Mouse (Mus musculus): ENCODE results near the gene Cnr2. TPM values are rescaled to one million over a fixed set of nuclear protein-coding genes. Genes with fewer than 3 reads are reported as not detected.
A peak's percentile ranks its signal among the peaks of the same experiment; 100 is the strongest.
"Not testable (repeated sequence)": the region's sequence is repeated elsewhere in the genome, so short reads cannot be mapped to it uniquely, and the experiment has no call there.

The Cnr2 gene
- polyA plus RNA-seq, 1 experiment = 0.38 TPM

DNA sequence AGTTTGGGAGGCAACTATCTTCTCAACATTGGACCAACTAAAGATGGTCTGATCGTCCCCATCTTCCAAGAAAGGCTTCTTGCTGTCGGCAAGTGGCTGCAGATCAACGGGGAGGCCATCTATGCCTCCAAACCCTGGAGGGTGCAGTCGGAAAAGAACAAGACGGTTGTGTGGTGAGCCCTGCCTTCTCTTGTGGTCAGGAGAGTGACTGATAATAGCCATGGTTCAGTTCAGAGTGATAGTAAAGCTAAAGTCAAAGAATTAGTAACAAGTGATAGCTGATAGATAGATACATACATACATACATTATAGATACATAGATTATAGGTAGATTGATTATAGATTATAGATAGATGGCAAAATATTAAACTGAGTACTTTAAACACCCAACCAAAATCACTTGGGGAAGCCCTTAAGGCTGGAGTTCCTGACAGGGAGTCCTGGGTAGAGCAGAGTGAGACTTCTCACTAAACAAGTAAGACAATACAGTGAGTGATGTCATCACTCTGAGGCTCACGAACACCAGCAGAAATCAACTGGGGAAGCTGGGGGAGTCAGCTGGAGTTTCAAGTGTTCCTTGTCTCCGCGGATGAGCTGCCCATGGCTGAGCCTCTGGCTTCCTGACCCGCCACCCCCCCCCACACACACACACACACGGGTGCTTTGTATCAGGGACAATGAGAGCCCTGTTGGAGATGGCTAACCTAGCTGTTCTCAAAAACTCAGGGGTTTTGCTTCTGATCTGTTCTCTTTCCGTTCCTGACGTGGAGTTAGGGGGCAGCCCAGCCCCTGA, 39.7 kb downstream of the Cnr2 start:
- Histone ChIP-seq H3K4me3 (ENCODE audit: control insufficient read depth, low read depth, low read length) (no peak overlapping the region), H3K36me3 (ENCODE audit: control insufficient read depth, insufficient read depth, low read length) (no peaks in the 10 kb centered on the region), H3K27me3 (ENCODE audit: control insufficient read depth, insufficient read depth, low read length) (no peaks in the 10 kb centered on the region), H3K4me1 (ENCODE audit: control insufficient read depth, insufficient read depth, low read length) (no peaks in the 10 kb centered on the region; the same call in 1 of the 2 replicates), H3K27ac (ENCODE audit: control insufficient read depth, insufficient read depth, low read depth, low read length) (peak overlapping the region; percentile 44)
- no peak for TF ChIP-seq CTCF (IDR thresholded peaks at IDR 0.05; ENCODE audit: control insufficient read depth, insufficient read depth, insufficient replicate concordance, low read depth, low read length)
- TF ChIP-seq POLR2A (IDR thresholded peaks at IDR 0.05; ENCODE audit: control insufficient read depth, low read depth, low read length) = no peak

GRCm38 (mm10) chr4:135935502-135935901, 40.3 kb downstream of the Cnr2 start:
- Histone ChIP-seq H3K4me1 (ENCODE audit: control insufficient read depth, insufficient read depth, low read length) (no peaks in the 10 kb centered on the region; the same call in 1 of the 2 replicates), H3K27me3 (ENCODE audit: control insufficient read depth, insufficient read depth, low read length) (no peaks in the 10 kb centered on the region), H3K27ac (ENCODE audit: control insufficient read depth, insufficient read depth, low read depth, low read length) (peak overlapping the region; percentile 44), H3K36me3 (ENCODE audit: control insufficient read depth, insufficient read depth, low read length) (no peaks in the 10 kb centered on the region), H3K4me3 (ENCODE audit: control insufficient read depth, low read depth, low read length) (no peak overlapping the region)
- TF ChIP-seq POLR2A (IDR thresholded peaks at IDR 0.05; ENCODE audit: control insufficient read depth, low read depth, low read length) = no peak
- TF ChIP-seq CTCF (IDR thresholded peaks at IDR 0.05; ENCODE audit: control insufficient read depth, insufficient read depth, insufficient replicate concordance, low read depth, low read length) = no peak

GRCm38 (mm10) chr4:135938858-135939257, 43.7 kb downstream of the Cnr2 start:
- TF ChIP-seq CTCF (IDR thresholded peaks at IDR 0.05; ENCODE audit: control insufficient read depth, insufficient read depth, insufficient replicate concordance, low read depth, low read length) (no peak), POLR2A (IDR thresholded peaks at IDR 0.05; ENCODE audit: control insufficient read depth, low read depth, low read length) (no peak)
- no peak overlapping the region for H3K4me3 ChIP-seq (ENCODE audit: control insufficient read depth, low read depth, low read length)
- no peaks in the 10 kb centered on the region for H3K27me3 ChIP-seq (ENCODE audit: control insufficient read depth, insufficient read depth, low read length)
- H3K27ac ChIP-seq (ENCODE audit: control insufficient read depth, insufficient read depth, low read depth, low read length) = no peak overlapping the region
- H3K36me3 ChIP-seq (ENCODE audit: control insufficient read depth, insufficient read depth, low read length) = no peaks in the 10 kb centered on the region
- no peaks in the 10 kb centered on the region; the same call in 1 of the 2 replicates for H3K4me1 ChIP-seq (ENCODE audit: control insufficient read depth, insufficient read depth, low read length)

DNA sequence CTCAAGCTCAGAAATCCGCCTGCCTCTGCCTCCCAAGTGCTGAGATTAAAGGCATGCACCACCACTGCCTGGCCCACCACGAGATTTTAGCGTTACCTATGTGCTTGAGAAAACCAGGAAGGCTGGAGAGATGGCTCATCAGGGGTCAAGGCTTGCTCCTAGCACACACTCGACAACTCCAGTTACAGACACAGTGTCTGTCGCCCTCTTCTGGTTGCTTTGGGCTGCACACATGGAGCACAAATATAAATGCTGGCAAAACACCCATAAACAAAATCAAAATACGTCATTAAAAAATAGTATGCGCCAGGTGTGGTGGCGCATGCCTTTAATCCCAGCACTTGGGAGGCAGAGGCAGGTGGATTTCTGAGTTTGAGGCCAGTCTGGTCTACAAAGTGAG, 45.8 kb downstream of the Cnr2 start:
- H3K27ac ChIP-seq (ENCODE audit: control insufficient read depth, insufficient read depth, low read depth, low read length); H3K4me1 ChIP-seq (ENCODE audit: control insufficient read depth, insufficient read depth, low read length); H3K36me3 ChIP-seq (ENCODE audit: control insufficient read depth, insufficient read depth, low read length); H3K27me3 ChIP-seq (ENCODE audit: control insufficient read depth, insufficient read depth, low read length); H3K4me3 ChIP-seq (ENCODE audit: control insufficient read depth, low read depth, low read length): not testable (repeated sequence)
- peak; percentile 35; the same call in 1 of the 2 replicates for TF ChIP-seq CTCF (IDR thresholded peaks at IDR 0.05; ENCODE audit: control insufficient read depth, insufficient read depth, insufficient replicate concordance, low read depth, low read length)

- H3K4me3 ChIP-seq (ENCODE audit: control insufficient read depth, low read depth, low read length) = no peak overlapping the region
- no peaks in the 10 kb centered on the region for H3K27me3 ChIP-seq (ENCODE audit: control insufficient read depth, insufficient read depth, low read length)
- H3K36me3 ChIP-seq (ENCODE audit: control insufficient read depth, insufficient read depth, low read length) = no peaks in the 10 kb centered on the region
- TF ChIP-seq CTCF (IDR thresholded peaks at IDR 0.05; ENCODE audit: control insufficient read depth, insufficient read depth, insufficient replicate concordance, low read depth, low read length) (no peak), POLR2A (IDR thresholded peaks at IDR 0.05; ENCODE audit: control insufficient read depth, low read depth, low read length) (no peak)
- peaks cover 10% of the 10 kb centered on the region for H3K4me1 ChIP-seq (ENCODE audit: control insufficient read depth, insufficient read depth, low read length)
- no peak overlapping the region for H3K27ac ChIP-seq (ENCODE audit: control insufficient read depth, insufficient read depth, low read depth, low read length)
These were observed 47.0 kb downstream of the Cnr2 start for GRCm38 (mm10) chr4:135942193-135942592.

- no peak overlapping the region for H3K4me3 ChIP-seq (ENCODE audit: control insufficient read depth, low read depth, low read length)
- H3K36me3 ChIP-seq (ENCODE audit: control insufficient read depth, insufficient read depth, low read length) = no peaks in the 10 kb centered on the region
- H3K27ac ChIP-seq (ENCODE audit: control insufficient read depth, insufficient read depth, low read depth, low read length) = no peak overlapping the region
- no peak for TF ChIP-seq POLR2A (IDR thresholded peaks at IDR 0.05; ENCODE audit: control insufficient read depth, low read depth, low read length)
- TF ChIP-seq CTCF (IDR thresholded peaks at IDR 0.05; ENCODE audit: control insufficient read depth, insufficient read depth, insufficient replicate concordance, low read depth, low read length) = no peak
- H3K4me1 ChIP-seq (ENCODE audit: control insufficient read depth, insufficient read depth, low read length) = peaks cover 10% of the 10 kb centered on the region
- no peaks in the 10 kb centered on the region for H3K27me3 ChIP-seq (ENCODE audit: control insufficient read depth, insufficient read depth, low read length)
These were observed 48.2 kb downstream of the Cnr2 start for GRCm38 (mm10) chr4:135943389-135943788.

- peaks cover 10% of the 10 kb centered on the region for H3K4me1 ChIP-seq (ENCODE audit: control insufficient read depth, insufficient read depth, low read length)
- H3K4me3 ChIP-seq (ENCODE audit: control insufficient read depth, low read depth, low read length) = peak overlapping the region; percentile 84
- peak overlapping the region; percentile 47; the same call in 1 of the 2 replicates for H3K27ac ChIP-seq (ENCODE audit: control insufficient read depth, insufficient read depth, low read depth, low read length)
- no peak for TF ChIP-seq POLR2A (IDR thresholded peaks at IDR 0.05; ENCODE audit: control insufficient read depth, low read depth, low read length)
- TF ChIP-seq CTCF (IDR thresholded peaks at IDR 0.05; ENCODE audit: control insufficient read depth, insufficient read depth, insufficient replicate concordance, low read depth, low read length) = no peak
- no peaks in the 10 kb centered on the region for H3K27me3 ChIP-seq (ENCODE audit: control insufficient read depth, insufficient read depth, low read length)
- H3K36me3 ChIP-seq (ENCODE audit: control insufficient read depth, insufficient read depth, low read length) = no peaks in the 10 kb centered on the region
These were observed 50.5 kb downstream of the Cnr2 start for GRCm38 (mm10) chr4:135945706-135946105.
